Mouse (Mus musculus) forebrain, embryonic 16.5 days (tissue): ENCODE measurements around the gene Mymx. TPM values are rescaled to one million over a fixed set of nuclear protein-coding genes. Genes with fewer than 3 reads are reported as not detected.

Experiments used
- ATAC-seq: fragments of 200-750 bp; cut with Nextera tagmentation; 2 replicates; pipeline ENCODE4 v1.8.0; 2017; ENCODE audit warnings: mild to moderate bottlenecking, moderate library complexity
- H3K27ac ChIP-seq: fragments of 300-500 bp; sonication (generic); 2 replicates; pipeline ENCODE4 v1.5.1; 2014; ENCODE audit warnings: low read length, control low read depth
- H3K27me3 ChIP-seq: fragments of 300-500 bp; sonication (generic); replicated peaks from 2 replicates; pipeline ENCODE4 v1.6.1; 2014; ENCODE audit warnings: low read length; ENCODE audit not compliant: control insufficient read depth, insufficient read depth
- H3K36me3 ChIP-seq: fragments of 300-500 bp; sonication (generic); 2 replicates; pipeline ENCODE4 v1.6.1; 2014; ENCODE audit not compliant: control insufficient read depth, insufficient read depth
- H3K4me1 ChIP-seq: fragments of 300-500 bp; sonication (generic); replicated peaks from 2 replicates; pipeline ENCODE4 v1.6.1; 2014; ENCODE audit warnings: low read length; ENCODE audit not compliant: control insufficient read depth, insufficient read depth
- H3K4me2 ChIP-seq: fragments of 300-500 bp; sonication (generic); 2 replicates; pipeline ENCODE4 v1.6.1; 2014; ENCODE audit warnings: mild to moderate bottlenecking, low read length, control low read depth
- H3K4me3 ChIP-seq: fragments of 300-500 bp; sonication (generic); replicated peaks from 2 replicates; pipeline ENCODE4 v1.5.1; 2014; ENCODE audit warnings: mild to moderate bottlenecking, low read length, control low read depth
- H3K9ac ChIP-seq: fragments of 300-500 bp; sonication (generic); replicated peaks from 2 replicates; pipeline ENCODE4 v1.6.1; 2014; ENCODE audit warnings: low read depth, low read length, control low read depth
- H3K9me3 ChIP-seq: fragments of 300-500 bp; sonication (generic); 2 replicates; pipeline ENCODE4 v1.6.1; 2016; ENCODE audit warnings: low read length; ENCODE audit not compliant: control insufficient read depth
- WGBS: fragments of 180-500 bp; shearing (Covaris S2); extraction: QIAGEN DNeasy Blood & Tissue Kit; methylation state at CpG from one replicate; pipeline ENCODE4 v1.1.7; 2014; 5-methylcytosine and 5-hydroxymethylcytosine counted together
- polyA plus RNA-seq: library from polyadenylated mRNA; unstranded; fragments of >200 nt; fragmentation: Nextera tagmentation; extraction: Ambion mirVana; gene quantifications from 2 replicates; pipeline ENCODE4 v1.2.1, GENCODE M21; 2015

Gene Mymx
- polyA plus RNA-seq, 1 experiment from 2014 or later, result not detected

GRCm38 (mm10) chr17:45551816-45552451, 50.0 kb downstream of the Mymx start:
- Histone ChIP-seq H3K36me3 (no peaks in the 10 kb centered on the region), H3K4me3 (no peak overlapping the region), H3K9me3 (no peaks in the 10 kb centered on the region), H3K4me1 (peaks cover 25% of the 10 kb centered on the region), H3K4me2 (no peak overlapping the region), H3K27ac (no peak overlapping the region), H3K27me3 (peaks cover 4% of the 10 kb centered on the region; the same call in 1 of the 2 replicates), H3K9ac (no peak overlapping the region)
- peak; percentile 16; the same call in 1 of the 2 replicates for ATAC-seq
- 2% methylated on average over 8 of the region's 8 CpGs for WGBS

DNA sequence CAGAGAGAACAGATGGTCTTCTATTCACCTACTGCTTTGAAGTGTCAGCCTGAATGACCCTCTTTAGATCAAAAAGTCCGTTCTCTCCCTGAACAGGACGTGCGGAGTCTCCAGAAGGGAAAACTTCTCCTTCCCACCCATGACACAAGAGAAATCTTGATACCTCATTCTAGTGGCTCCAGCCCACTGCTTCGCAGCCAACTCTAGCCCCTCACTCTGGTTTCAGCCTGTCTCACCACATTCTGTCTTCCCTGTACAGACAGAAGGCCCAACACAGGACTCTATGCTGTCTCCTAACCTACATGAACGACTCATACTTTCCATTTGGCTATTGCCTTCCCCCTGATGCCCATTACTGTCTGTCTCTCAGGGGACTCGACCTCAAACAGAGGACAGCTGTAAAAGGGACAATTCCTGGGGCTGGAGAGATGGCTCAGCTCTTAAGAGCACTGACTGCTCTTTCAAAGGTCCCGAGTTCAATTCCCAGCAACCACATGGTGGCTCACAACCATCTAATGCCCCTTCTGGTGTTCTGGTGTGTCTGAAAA, 50.6 kb downstream of the Mymx start:
- H3K4me1 ChIP-seq, result peaks cover 22% of the 10 kb centered on the region
- H3K27ac ChIP-seq, result no peak overlapping the region
- no peak overlapping the region for H3K9ac ChIP-seq
- no peak for ATAC-seq
- no peak overlapping the region for H3K4me2 ChIP-seq
- no peaks in the 10 kb centered on the region for H3K9me3 ChIP-seq
- H3K36me3 ChIP-seq, result peaks cover 4% of the 10 kb centered on the region
- 49% methylated on average over 7 of the region's 7 CpGs for WGBS
- H3K4me3 ChIP-seq, result no peak overlapping the region
- no peaks in the 10 kb centered on the region; the same call in 1 of the 2 replicates for H3K27me3 ChIP-seq

Other genes with a start within 250 kb of the Mymx start
- gene Cdc5l, start 168.4 kb downstream of the Mymx start, polyA plus RNA-seq, result 68.3 and 72.6 TPM in 2 replicates
- gene Spats1, start 126.7 kb downstream of the Mymx start, polyA plus RNA-seq, result 1.1 and 1.5 TPM in 2 replicates
- gene Aars2, start 95.3 kb downstream of the Mymx start, polyA plus RNA-seq, result 17.6 and 19.1 TPM in 2 replicates
- 4.7 and 4.8 TPM in 2 replicates for gene Tcte1, start 78.7 kb downstream of the Mymx start, polyA plus RNA-seq
- 37.4 and 41.3 TPM in 2 replicates for gene Tmem151b, start 52.4 kb downstream of the Mymx start, polyA plus RNA-seq
- gene Nfkbie, start 46.4 kb downstream of the Mymx start, polyA plus RNA-seq, result 3.9 and 5.0 TPM in 2 replicates
- gene Slc35b2, start 38.2 kb downstream of the Mymx start, polyA plus RNA-seq, result 91.5 and 93.3 TPM in 2 replicates
- 1,528 and 1,563 TPM in 2 replicates for gene Hsp90ab1, start 28.8 kb downstream of the Mymx start, polyA plus RNA-seq
- gene Slc29a1, start 2.5 kb downstream of the Mymx start, polyA plus RNA-seq, result 79.7 and 85.1 TPM in 2 replicates
- 0.85 and 1.5 TPM in 2 replicates for gene Capn11, start 57.2 kb upstream of the Mymx start, polyA plus RNA-seq
- 93.4 and 112 TPM in 2 replicates for gene Mrpl14, start 84.2 kb upstream of the Mymx start, polyA plus RNA-seq
- 126 and 140 TPM in 2 replicates for gene Tmem63b, start 84.8 kb upstream of the Mymx start, polyA plus RNA-seq
- gene 1600014C23Rik, start 131.7 kb upstream of the Mymx start, polyA plus RNA-seq, result 0.46 TPM in 1 of 2 replicates, not detected in the other